Mouse (Mus musculus): ENCODE data around the gene Lmna. TPM values are rescaled to one million over a fixed set of nuclear protein-coding genes. Genes with fewer than 3 reads are reported as not detected.

Gene Lmna
- total RNA-seq, 4 experiments from 2014 or later, result 59.0 to 76.0 (median 67.8) TPM

DNA sequence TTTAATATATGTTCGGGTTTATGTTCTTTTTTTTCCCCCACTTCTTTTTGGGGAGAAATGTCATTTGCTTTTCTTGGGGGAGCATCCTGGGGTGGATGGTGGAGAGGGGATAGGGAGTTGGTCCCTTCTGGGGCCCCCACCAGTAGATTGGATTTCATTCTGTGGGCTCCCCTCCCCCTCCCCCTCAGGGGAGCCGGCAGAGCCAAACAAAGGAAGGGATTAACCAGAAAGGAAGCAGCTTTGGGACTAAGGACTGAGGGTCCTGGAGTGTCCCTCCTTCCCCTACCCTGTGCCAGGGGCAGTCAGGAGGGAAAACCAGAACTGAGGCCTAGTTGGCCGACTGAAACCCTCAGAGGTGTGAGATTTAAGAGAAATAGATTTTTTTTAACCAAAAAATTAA is 29.6 kb upstream of the Lmna start:
- DNase-seq (ENCODE audit: low spot score in 2 of 2), result no peak

DNA sequence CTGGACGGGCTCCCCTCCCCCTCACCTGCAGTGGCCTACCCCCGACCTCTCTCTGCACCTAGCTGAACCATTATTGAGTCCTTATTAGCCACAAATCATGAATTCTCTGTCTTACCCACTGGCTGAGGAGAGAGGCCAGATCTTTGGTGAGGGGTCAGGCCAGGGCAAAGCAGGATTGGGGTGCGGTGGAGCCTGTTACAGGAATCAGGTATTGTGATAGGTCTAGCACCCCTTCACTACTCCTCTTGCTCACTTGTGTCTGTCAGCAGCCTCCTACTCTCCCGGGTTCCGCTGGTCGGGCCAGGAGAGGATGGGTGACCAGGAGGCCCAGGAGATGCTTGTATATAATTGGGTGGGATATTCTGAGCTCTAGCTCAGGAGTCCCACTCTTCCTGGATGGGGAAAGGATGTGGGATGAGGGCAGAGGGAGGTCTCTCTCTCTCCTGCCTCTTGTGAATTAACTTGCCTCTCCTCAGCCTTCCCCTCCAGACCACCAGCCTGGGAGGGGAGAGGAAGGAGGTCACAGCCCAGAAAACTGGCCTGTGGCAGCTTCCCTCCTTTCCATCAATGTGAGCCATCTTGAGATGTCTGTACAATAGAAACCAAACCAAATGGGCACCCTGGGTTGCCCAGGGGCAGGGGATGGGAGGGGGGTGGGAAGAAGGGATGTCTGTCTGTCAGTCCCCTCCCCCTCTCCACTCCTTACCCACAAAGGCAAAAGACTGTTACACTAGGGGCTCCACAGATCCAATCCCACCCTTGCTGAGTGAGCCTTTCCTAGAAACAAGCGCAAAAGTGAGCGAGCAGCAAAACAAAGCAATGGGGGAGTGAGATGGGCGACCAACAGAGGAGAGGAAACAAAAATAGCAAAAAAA is 28.8 kb upstream of the Lmna start:
- DNase-seq (ENCODE audit: low spot score in 2 of 2), result no peak

DNA sequence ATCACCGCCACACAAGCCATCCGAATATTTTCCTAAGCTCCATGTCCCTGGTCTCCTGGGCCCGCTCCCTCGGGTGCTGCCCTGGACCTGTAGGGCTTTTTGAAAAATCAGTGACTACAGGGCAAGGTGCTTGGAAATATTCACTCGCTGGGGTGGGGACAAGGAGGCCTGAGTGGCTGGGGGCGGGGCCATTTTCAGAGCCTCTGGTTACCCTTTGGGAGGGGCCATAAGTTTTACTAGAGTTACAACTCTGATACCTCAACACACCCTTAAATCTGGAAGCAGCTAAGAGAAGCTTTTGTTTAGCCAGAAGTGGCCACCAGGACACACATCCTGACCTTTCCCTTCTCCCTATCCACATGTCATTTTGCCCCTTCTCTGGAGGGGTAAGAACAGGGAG is 27.4 kb upstream of the Lmna start:
- no peak for DNase-seq (ENCODE audit: low spot score in 2 of 2)

DNA sequence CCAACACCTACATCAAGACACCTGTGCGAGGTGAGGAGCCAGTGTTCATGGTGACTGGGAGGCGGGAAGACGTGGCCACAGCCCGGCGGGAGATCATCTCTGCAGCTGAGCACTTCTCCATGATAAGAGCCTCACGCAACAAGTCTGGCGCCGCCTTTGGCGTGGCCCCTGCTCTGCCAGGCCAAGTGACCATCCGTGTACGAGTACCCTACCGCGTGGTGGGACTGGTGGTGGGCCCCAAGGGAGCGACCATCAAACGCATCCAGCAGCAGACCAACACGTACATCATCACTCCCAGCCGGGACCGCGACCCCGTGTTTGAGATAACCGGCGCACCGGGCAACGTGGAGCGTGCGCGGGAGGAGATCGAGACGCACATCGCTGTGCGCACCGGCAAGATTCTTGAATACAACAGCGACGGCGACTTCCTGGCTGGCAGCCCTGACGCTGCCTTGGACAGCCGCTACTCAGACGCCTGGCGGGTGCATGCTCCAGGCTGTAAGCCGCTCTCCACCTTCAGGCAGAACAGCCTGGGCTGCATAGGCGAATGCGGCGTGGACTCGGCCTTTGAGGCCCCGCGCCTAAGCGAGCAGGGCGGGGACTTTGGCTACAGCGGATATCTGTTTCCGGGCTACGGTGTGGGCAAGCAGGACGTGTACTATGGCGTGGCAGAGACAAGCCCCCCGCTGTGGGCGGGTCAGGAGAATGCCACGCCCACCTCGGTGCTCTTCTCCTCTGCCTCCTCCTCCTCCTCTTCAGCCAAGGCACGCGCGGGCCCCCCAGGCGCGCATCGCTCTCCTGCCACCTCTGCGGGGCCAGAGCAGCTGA is 26.6 kb upstream of the Lmna start:
- peak; percentile 77 to 84 for DNase-seq (ENCODE audit: low spot score in 2 of 2)

DNA sequence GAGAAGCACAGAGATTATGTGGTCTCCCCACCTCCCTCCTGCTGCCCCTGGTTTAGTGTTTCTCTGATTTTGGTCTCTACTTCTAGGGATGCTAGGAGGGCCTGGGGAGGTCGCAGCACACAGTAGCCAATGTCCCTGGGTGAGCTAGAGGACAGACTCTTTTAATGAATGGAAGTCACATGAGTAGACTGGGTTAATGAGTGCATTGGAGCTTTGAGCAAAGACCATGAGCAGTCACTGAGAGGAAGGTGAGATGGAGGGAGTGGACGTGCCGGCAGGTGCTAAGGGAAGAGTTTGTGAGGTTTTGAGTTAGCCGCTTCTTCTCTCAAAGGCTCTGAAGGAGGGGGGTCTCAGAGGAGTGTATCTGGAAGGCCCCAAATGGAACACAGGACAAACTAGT is 25.8 kb upstream of the Lmna start:
- no peak for DNase-seq (ENCODE audit: low spot score in 2 of 2)

DNA sequence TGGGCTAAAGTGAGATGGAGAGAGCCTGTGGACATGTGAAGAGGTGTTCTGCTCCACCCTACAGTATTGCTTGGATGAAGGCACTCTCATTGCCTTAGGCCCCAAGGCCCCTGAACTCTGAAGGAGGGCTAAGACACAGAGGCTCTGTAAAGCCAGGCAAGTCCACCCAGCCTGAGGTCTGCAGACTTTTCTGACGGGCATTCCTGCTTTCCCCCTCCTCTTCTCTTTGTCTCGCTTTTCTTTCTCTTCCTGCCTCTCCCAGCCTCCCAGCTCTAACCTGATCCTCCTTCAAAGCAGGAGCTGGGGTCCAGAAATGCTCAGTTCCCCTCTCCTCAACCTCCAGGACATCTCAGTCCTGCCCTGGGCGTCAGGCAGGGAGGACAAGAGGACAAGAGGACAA is 25.2 kb upstream of the Lmna start:
- no peak for DNase-seq (ENCODE audit: low spot score in 2 of 2)

DNA sequence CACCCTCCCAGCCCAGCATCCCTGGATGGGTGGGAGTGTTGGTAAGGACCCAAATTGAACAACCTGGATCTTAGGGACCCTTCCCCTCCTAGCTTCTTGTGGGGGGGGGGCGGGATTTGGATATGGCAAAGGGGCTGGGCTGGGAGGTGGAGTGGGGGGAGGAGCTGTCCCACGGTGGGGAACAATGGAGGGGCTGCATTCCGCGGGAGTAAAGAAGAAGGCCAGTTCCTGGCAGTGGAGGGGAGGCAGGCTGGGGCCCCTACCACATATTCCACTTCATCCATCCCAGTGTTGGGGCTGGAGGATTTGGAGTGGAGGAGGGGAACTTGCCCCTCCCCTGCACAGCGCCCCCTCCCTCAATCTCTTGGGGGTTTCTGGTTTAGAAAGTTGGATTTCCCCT is 23.9 kb upstream of the Lmna start:
- DNase-seq (ENCODE audit: low spot score in 2 of 2), result no peak

DNA sequence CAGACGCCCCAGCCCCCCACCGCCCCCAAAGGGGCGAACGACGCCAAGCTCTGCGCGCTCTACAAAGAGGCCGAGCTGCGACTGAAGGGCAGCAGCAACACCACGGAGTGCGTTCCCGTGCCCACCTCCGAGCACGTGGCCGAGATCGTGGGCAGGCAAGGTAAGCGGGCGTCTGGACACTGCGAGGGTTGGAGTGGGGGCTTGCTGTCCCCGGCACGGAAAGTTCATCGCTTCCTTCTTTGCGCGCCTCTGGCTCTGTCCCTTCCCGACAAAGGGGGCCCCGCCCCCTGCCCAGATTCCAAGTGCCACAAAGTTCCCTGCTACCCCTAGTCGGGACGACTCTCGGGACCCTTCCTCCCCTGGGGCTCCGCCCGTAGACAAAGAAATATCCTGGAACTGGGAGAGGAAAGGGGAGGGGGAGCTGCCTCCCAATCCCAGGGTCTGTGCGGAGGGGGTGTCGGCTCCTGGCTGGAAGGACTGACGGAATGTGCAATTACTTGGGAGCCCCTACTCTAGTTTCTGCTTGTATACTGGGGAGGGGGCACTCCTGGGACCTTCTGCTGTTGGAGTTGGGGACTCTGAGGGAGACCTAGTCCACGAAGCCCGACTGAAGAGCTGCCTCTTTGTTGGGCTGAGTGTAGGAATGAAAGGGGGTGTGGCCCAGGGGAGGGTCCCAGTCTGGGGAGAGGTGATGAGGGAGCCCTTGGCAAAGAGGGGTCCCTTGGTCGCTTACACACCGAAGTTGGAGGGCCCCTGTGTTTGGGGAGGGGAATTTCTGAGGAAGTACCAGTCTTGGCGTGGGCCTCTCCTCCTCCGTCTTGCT is 23.1 kb upstream of the Lmna start:
- no peak for DNase-seq (ENCODE audit: low spot score in 2 of 2)

DNA sequence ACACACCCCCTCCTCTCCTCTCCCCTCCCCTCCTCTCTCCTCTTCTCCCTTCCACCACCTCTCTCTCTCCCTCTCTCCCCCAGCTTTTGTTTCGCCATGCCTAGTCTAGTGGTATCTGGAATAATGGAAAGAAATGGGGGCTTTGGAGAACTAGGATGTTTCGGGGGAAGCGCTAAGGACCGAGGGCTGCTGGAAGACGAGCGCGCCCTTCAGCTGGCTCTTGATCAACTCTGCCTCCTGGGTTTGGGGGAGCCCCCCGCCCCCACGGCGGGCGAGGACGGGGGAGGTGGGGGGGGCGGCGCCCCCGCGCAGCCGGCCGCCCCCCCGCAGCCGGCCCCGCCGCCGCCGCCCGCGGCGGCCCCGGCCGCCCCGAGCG is 22.5 kb upstream of the Lmna start, which contains the start of gene Mex3a:
Gene Mex3a (plus strand): TSS at position 97 of the 376 bp plus-strand sequence.
- no peak for DNase-seq (ENCODE audit: low spot score in 2 of 2)

DNA sequence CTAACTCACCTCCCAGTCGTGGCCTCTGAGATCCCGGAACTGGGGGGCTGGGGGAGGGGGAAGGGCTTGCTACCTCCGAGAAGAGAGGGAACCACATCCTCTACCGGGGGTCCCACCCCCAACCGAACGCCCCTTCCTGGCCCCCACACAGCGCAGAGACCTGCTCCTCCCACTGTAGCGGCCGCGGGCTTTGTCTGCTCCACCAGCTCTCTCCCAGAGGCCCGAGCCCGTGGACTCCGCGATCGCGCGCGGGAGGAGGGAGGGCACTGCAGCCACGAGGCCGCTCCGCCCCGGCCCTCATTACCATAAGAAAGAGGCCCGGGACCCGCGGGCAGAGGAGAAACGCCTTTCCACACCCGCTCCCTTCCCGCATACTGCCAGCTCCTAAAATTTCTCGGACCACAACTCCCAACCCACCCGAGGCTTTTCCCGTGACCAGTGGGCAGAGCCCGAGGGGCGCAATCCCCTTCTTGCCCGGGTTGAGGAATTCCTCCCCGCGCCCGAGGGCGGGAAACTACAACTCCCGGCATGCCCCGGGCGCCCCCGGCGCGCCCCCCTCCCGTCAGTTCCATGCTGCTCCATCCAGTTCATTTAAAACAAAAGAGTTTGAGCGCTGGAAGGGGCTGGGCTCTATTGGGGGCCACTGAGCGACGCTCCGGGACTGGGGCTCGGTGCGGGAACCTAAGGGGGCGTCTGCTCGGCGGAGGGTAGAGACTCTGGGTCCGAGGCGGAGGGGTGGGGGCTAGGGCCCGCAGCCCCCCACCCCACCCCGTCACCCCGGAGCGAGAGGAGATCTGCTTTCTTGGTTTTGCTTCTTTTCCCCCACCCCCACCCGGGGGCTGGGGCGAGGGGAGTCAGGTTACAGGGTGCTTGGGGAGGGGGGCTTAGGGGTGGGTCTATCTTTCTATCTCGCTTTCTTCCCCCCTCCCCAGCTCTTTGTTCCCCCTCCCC is 21.9 kb upstream of the Lmna start:
- peak; percentile 67 to 69 for DNase-seq (ENCODE audit: low spot score in 2 of 2)

DNA sequence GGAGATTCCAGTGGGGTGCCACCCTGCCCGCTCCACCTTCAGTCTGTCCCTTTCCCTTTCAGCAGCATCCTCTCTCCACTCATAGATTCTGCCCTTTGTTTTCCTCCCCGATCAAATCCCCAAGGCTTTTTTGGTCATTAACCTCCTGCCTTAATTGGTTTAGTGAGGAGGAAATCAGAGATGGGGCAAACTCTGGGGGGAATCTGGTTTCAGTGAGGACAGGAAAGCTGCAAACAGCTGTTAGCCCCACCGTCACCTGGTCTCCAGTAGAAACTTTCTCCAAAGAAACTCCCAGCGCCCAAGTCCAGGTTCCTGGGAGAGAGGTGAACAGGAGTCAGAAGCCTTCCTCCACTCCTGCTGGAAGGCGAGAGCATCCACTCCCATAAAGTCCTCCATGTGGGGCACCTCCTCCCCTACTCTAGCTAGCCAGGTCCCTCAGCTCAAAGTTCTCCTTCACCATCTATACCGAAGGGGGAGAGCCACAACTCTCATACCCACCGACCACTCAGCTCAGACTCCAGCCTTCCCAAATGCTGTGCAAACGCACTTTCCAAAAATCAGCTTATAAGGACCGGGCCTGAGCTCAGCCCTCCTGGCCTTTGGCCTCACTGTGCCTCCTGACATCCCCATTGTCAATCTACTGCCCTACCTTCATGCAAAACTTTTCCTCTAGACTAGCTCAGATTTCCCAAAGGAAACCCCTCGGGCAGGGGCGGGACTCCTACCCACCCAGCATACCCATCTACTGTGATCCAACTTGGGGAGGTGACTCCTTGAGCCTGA is 20.5 kb upstream of the Lmna start:
- DNase-seq (ENCODE audit: low spot score in 2 of 2), result no peak

DNA sequence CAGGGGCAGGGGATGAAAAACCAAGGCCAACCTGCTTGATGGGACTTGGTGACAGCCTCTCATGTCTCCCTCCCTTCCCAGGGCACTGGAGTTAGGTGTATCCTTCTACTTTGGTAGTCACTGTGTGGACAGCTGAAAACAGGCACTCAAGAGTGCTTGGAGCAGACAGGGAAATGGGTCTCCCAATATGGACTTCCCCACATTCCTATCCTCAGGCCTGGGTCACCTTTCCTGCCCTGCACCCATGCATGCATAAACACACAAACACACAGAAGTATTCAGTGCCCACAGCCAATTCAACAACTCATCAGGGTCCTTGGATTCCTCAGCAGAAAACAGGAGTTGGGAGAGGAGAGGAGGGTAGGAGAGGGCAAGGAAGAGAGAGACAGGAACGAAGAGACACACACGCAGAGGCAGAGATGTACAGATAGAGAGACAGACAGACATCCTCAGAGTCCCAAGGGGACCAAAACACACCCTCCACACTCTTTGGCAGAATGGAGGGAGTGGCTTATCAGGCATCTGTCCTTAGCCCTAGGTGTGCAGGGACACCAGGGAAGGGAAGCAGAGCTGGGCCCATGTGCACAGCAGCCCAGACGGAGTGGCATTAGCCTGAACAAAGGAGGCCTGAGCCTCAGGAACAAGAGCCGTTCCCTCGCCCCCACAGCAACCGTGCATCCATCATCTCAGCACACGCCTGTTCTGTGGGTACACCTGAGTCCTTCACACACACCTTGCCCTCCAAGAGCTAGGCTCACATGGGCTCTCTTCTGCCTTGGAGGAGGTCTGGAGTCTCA is 19.6 kb upstream of the Lmna start:
- DNase-seq (ENCODE audit: low spot score in 2 of 2), result no peak

DNA sequence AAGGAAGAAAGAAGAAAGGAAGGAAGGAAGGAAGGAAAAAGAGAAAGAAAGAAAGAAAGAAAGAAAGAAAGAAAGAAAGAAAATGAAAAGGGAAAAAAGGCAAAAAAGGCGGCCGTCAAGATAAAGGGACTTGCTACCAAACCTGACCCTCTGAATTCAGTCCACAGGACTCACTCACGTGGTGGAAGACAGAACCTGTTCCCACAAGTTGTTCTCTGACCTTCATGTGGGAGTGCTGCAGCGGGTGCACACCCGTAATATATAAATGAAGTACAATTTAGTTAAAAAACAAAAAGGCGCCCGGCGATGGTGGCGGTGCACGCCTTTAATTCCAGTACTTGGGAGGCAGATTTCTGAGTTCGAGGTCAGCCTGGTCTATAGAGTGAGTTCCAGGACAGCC is 18.9 kb upstream of the Lmna start:
- DNase-seq (ENCODE audit: low spot score in 2 of 2), result no peak

DNA sequence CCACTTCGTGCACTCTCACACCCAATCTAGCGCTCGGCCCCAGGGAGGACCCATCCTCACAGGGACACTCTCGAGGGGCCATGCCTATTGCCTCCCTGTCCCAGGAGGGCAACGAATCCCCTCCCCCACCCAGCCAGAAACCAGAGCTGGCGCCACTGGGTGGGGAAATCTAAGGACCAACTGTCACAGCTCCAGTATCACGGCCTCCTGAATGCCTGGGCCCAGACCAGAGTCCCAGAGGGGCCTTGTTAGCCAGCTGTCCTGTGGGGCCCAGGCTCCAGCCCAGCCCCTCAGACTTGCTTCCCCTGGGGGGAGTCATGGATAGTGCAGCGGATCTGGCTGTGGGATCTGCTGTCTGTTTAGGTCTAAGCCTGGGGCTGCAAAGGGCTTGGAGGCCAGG is 17.8 kb upstream of the Lmna start:
- DNase-seq (ENCODE audit: low spot score in 2 of 2), result no peak

DNA sequence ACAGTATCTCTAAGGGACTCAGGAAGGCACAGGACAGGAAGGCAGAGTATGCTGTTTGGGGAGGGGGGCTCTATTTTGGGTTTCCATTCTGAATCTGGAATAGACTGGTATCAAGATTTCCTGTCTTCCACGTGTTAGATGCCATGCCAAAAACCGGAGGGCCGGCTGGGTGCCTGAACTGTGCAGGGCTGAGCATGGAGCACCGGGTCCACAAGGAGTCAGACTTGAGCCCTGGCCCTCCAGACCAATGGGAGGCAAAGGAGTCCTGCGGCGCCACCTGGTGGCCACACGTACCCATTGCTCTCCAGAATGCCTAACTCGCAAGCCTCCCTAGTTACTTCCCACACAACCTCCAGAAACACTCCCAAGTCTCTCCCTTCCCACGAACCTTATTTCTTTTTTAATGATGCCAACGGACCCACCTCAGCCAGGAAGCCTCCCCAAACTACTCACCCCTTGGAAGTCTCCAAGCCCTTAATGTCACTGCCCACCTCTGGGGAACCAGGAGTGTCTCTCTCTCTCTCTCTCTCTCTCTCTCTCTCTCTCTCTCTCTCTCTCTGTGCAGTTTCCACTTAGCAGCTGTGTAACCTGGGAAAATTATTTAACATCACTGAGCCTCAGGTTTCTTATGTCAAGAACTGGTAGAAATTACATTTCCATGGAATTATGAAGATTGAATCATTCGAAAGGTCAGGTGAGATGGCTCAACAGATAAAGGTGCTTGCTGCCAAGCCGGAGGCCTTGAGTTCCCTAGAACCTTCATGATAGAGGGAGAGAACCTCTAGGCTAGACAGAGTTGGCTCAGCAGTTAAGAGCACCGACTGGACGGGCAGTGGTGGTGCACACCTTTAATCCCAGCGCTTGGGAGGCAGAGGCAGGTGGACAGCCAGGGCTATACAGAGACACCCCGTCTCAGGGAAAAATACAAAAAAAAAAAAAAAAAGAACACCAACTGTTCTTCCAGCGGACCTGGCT is 16.7 kb upstream of the Lmna start:
- DNase-seq (ENCODE audit: low spot score in 2 of 2), result peak; percentile 76 to 82

DNA sequence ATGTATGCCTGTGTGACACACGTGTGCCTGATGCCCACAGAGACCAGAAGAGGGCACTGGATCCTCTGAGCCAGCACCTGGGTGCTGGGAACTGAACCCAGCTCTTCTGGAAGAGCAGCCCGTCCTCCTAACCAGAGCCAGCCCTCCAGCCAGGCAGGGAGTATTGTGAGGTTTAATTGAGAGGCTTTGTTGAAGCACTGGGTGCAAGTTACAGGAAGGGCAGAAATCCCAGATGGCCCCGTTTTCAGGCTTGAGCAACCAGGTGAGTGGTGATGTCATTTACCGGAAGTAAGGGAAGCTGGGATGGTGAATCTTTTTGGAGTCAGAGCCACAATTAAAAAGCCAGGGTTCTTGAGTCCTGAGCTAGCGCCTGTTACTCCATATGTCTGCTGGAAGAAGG is 15.3 kb upstream of the Lmna start:
- DNase-seq (ENCODE audit: low spot score in 2 of 2), result no peak

DNA sequence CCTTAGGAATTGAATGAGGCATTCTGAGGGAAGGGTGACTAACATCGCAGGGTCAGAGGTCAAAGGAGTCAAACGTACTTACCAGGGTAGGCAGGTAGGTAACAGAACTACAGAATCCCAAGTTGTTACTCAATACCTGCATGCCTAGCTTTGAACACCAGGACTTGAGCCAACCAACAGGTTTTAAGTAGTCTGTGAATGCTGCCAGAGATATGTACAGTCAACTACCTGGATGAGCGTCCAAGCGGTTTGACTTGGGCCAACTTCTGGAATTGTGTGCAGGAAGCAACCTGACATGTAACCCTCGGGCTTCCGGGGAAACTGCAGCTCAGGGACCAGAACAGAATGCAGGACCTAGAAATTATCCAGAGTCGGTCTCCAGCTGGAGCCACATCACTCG is 13.3 kb upstream of the Lmna start:
- no peak for DNase-seq (ENCODE audit: low spot score in 2 of 2)

Measured in gastrocnemius, adult 8-10 months (tissue).